Mouse (Mus musculus): ENCODE measurements at regions not wholly inside any gene's neighbourhood (a gene's known extent, or its start where the extent isn't known, plus 50 kb on each side); places are given as distances from the start of the nearest gene placed in this dataset.

- TF ChIP-seq POLR2A (IDR thresholded peaks at IDR 0.05; ENCODE audit: insufficient read length, low read depth) (no peak), SRF (IDR thresholded peaks at IDR 0.05; ENCODE audit: control insufficient read depth, insufficient read length, low read depth) (no peak), MYOD1 (IDR thresholded peaks at IDR 0.05; ENCODE audit: control insufficient read depth in 1 of 3, insufficient read length in 2 of 3, low read depth in 2 of 3) (no peak), MAX (IDR thresholded peaks at IDR 0.05; ENCODE audit: low read depth) (no peak), E2F4 (IDR thresholded peaks at IDR 0.05; ENCODE audit: insufficient read depth) (no peak), POLR2AphosphoS2 (IDR thresholded peaks at IDR 0.05; ENCODE audit: insufficient read length, low read depth) (no peak), REST (IDR thresholded peaks at IDR 0.05; ENCODE audit: insufficient read depth, insufficient read length) (no peak), TCF12 (IDR thresholded peaks at IDR 0.05; ENCODE audit: insufficient read depth, poor library complexity, severe bottlenecking) (no peak), USF1 (IDR thresholded peaks at IDR 0.05; ENCODE audit: low read depth) (no peak)
Observed at GRCm38 (mm10) chr17:51413741-51414140, 234.6 kb upstream of the Tbc1d5 start.
